Mouse (Mus musculus) activated CD4-positive, CD25-positive, alpha-beta regulatory T cell, adult 9 weeks (primary cell): Measurements from ENCODE around the gene Timm13. TPM values are rescaled to one million over a fixed set of nuclear protein-coding genes. Genes with fewer than 3 reads are reported as not detected.

ENCODE experiments used
- polyA plus RNA-seq: library from polyadenylated mRNA; unstranded; fragments of 100-300 nt; shearing (Covaris generic); gene quantifications from one replicate; pipeline ENCODE4 v1.2.1, GENCODE M21; 2017

Gene Timm13
- polyA plus RNA-seq: 242 TPM

GRCm38 (mm10) chr10:80900318-80901247 is at the start of gene Timm13:
Timm13 (minus strand) TSS chr10:80900969.

GRCm38 (mm10) chr10:80929299-80930226 is 28.8 kb upstream of the Timm13 start, which contains the start of gene Gadd45b:
Gadd45b (plus strand) TSS chr10:80930073.

GRCm38 (mm10) chr10:80917779-80918434 is 17.1 kb upstream of the Timm13 start, which contains the start of gene Lmnb2:
Lmnb2 (minus strand) TSS chr10:80918245.

GRCm38 (mm10) chr10:80871581-80871980 is 29.2 kb downstream of the Timm13 start, which contains the start of gene Tmprss9:
Tmprss9 (plus strand) TSS chr10:80871848.

GRCm38 (mm10) chr10:80854913-80855748 is 45.6 kb downstream of the Timm13 start, which contains the start of the genes Lsm7 and Sppl2b:
Lsm7 (minus strand) TSS chr10:80855209.
Sppl2b (plus strand) TSS chr10:80855275.

Other genes with a start within 250 kb of the Timm13 start
- gene Btbd2, start 243.9 kb downstream of the Timm13 start, polyA plus RNA-seq: 2.7 TPM
- gene Mknk2, start 222.9 kb downstream of the Timm13 start, polyA plus RNA-seq: 19.0 TPM
- 412 TPM for gene Mob3a, start 199.0 kb downstream of the Timm13 start, polyA plus RNA-seq
- gene Izumo4, start 198.8 kb downstream of the Timm13 start, polyA plus RNA-seq: 148 TPM
- 42.7 TPM for gene Ap3d1, start 158.7 kb downstream of the Timm13 start, polyA plus RNA-seq
- 8.4 TPM for gene Dot1l, start 145.8 kb downstream of the Timm13 start, polyA plus RNA-seq
- 75.0 TPM for gene Sf3a2, start 102.8 kb downstream of the Timm13 start, polyA plus RNA-seq
- gene Plekhj1, start 102.3 kb downstream of the Timm13 start, polyA plus RNA-seq: 206 TPM
- gene Amh, start 95.7 kb downstream of the Timm13 start, polyA plus RNA-seq: not detected
- not detected for gene Jsrp1, start 87.5 kb downstream of the Timm13 start, polyA plus RNA-seq
- 2,065 TPM for gene Oaz1, start 74.3 kb downstream of the Timm13 start, polyA plus RNA-seq
- gene Lingo3, start 56.9 kb downstream of the Timm13 start, polyA plus RNA-seq: not detected
- 190 TPM for gene Lsm7, start 45.8 kb downstream of the Timm13 start, polyA plus RNA-seq
- gene Sppl2b, start 45.7 kb downstream of the Timm13 start, polyA plus RNA-seq: 41.4 TPM
- not detected for gene Tmprss9, start 29.1 kb downstream of the Timm13 start, polyA plus RNA-seq
- gene Lmnb2, start 17.3 kb upstream of the Timm13 start, polyA plus RNA-seq: 16.4 TPM
- gene Gadd45b, start 29.1 kb upstream of the Timm13 start, polyA plus RNA-seq: 93.9 TPM
- 0.09 TPM for gene Gng7, start 114.0 kb upstream of the Timm13 start, polyA plus RNA-seq
- not detected for gene Diras1, start 124.7 kb upstream of the Timm13 start, polyA plus RNA-seq
- gene Slc39a3, start 136.5 kb upstream of the Timm13 start, polyA plus RNA-seq: 15.1 TPM
- 116 TPM for gene Sgta, start 159.2 kb upstream of the Timm13 start, polyA plus RNA-seq
- gene Thop1, start 169.1 kb upstream of the Timm13 start, polyA plus RNA-seq: 13.1 TPM
- not detected for gene Creb3l3, start 197.9 kb upstream of the Timm13 start, polyA plus RNA-seq
- gene Map2k2, start 204.9 kb upstream of the Timm13 start, polyA plus RNA-seq: 37.8 TPM
- gene Zbtb7a, start 234.3 kb upstream of the Timm13 start, polyA plus RNA-seq: 32.9 TPM